Mouse (Mus musculus): ENCODE data around the gene Gm49721. TPM values are rescaled to one million over a fixed set of nuclear protein-coding genes. Genes with fewer than 3 reads are reported as not detected.
"Not testable (repeated sequence)": the region's sequence is repeated elsewhere in the genome, so short reads cannot be mapped to it uniquely, and the experiment has no call there.

Gene Gm49721
- polyA plus RNA-seq, 1 experiment, result not detected

- H3K79me2 ChIP-seq (ENCODE audit: control insufficient read depth, insufficient read depth); H3K27me3 ChIP-seq (ENCODE audit: control insufficient read depth, insufficient read depth, insufficient read length); H3K36me3 ChIP-seq (ENCODE audit: control insufficient read depth, insufficient read depth); H3ac ChIP-seq (ENCODE audit: control insufficient read depth, insufficient read length); H3K4me3 ChIP-seq; H3K4me2 ChIP-seq (ENCODE audit: low read depth): not testable (repeated sequence)
Observed at GRCm38 (mm10) chr17:7030622-7031174, 52.0 kb downstream of the Gm49721 start.

GRCm38 (mm10) chr17:7033192-7034166 lies 54.8 kb downstream of the Gm49721 start:
- not testable (repeated sequence) for H3K36me3 ChIP-seq (ENCODE audit: control insufficient read depth, insufficient read depth); H3K27me3 ChIP-seq (ENCODE audit: control insufficient read depth, insufficient read depth, insufficient read length); H3K4me2 ChIP-seq (ENCODE audit: low read depth); H3K4me3 ChIP-seq; H3ac ChIP-seq (ENCODE audit: control insufficient read depth, insufficient read length); H3K79me2 ChIP-seq (ENCODE audit: control insufficient read depth, insufficient read depth)

- not testable (repeated sequence) for H3ac ChIP-seq (ENCODE audit: control insufficient read depth, insufficient read length); H3K4me3 ChIP-seq; H3K36me3 ChIP-seq (ENCODE audit: control insufficient read depth, insufficient read depth); H3K79me2 ChIP-seq (ENCODE audit: control insufficient read depth, insufficient read depth); H3K27me3 ChIP-seq (ENCODE audit: control insufficient read depth, insufficient read depth, insufficient read length); H3K4me2 ChIP-seq (ENCODE audit: low read depth)
Observed at GRCm38 (mm10) chr17:7068997-7069539, 90.4 kb downstream of the Gm49721 start.

GRCm38 (mm10) chr17:7069561-7070240 lies 91.0 kb downstream of the Gm49721 start:
- H3ac ChIP-seq (ENCODE audit: control insufficient read depth, insufficient read length); H3K4me2 ChIP-seq (ENCODE audit: low read depth); H3K36me3 ChIP-seq (ENCODE audit: control insufficient read depth, insufficient read depth); H3K79me2 ChIP-seq (ENCODE audit: control insufficient read depth, insufficient read depth); H3K27me3 ChIP-seq (ENCODE audit: control insufficient read depth, insufficient read depth, insufficient read length); H3K4me3 ChIP-seq: not testable (repeated sequence)

- not testable (repeated sequence) for H3ac ChIP-seq (ENCODE audit: control insufficient read depth, insufficient read length); H3K79me2 ChIP-seq (ENCODE audit: control insufficient read depth, insufficient read depth); H3K27me3 ChIP-seq (ENCODE audit: control insufficient read depth, insufficient read depth, insufficient read length); H3K4me2 ChIP-seq (ENCODE audit: low read depth); H3K36me3 ChIP-seq (ENCODE audit: control insufficient read depth, insufficient read depth); H3K4me3 ChIP-seq
Observed at GRCm38 (mm10) chr17:7074494-7074893, 95.8 kb downstream of the Gm49721 start.

GRCm38 (mm10) chr17:7075519-7075918 lies 96.8 kb downstream of the Gm49721 start:
- H3K27me3 ChIP-seq (ENCODE audit: control insufficient read depth, insufficient read depth, insufficient read length); H3K4me3 ChIP-seq; H3ac ChIP-seq (ENCODE audit: control insufficient read depth, insufficient read length); H3K4me2 ChIP-seq (ENCODE audit: low read depth); H3K79me2 ChIP-seq (ENCODE audit: control insufficient read depth, insufficient read depth); H3K36me3 ChIP-seq (ENCODE audit: control insufficient read depth, insufficient read depth): not testable (repeated sequence)

- not testable (repeated sequence) for H3K4me3 ChIP-seq; H3K4me2 ChIP-seq (ENCODE audit: low read depth); H3ac ChIP-seq (ENCODE audit: control insufficient read depth, insufficient read length); H3K79me2 ChIP-seq (ENCODE audit: control insufficient read depth, insufficient read depth); H3K27me3 ChIP-seq (ENCODE audit: control insufficient read depth, insufficient read depth, insufficient read length); H3K36me3 ChIP-seq (ENCODE audit: control insufficient read depth, insufficient read depth)
Observed at GRCm38 (mm10) chr17:7079558-7079957, 100.9 kb downstream of the Gm49721 start.

- H3K79me2 ChIP-seq (ENCODE audit: control insufficient read depth, insufficient read depth); H3K36me3 ChIP-seq (ENCODE audit: control insufficient read depth, insufficient read depth); H3K4me3 ChIP-seq; H3K27me3 ChIP-seq (ENCODE audit: control insufficient read depth, insufficient read depth, insufficient read length); H3ac ChIP-seq (ENCODE audit: control insufficient read depth, insufficient read length); H3K4me2 ChIP-seq (ENCODE audit: low read depth): not testable (repeated sequence)
Observed at GRCm38 (mm10) chr17:7084523-7084922, 105.8 kb downstream of the Gm49721 start.

- not testable (repeated sequence) for H3K27me3 ChIP-seq (ENCODE audit: control insufficient read depth, insufficient read depth, insufficient read length); H3ac ChIP-seq (ENCODE audit: control insufficient read depth, insufficient read length); H3K36me3 ChIP-seq (ENCODE audit: control insufficient read depth, insufficient read depth); H3K4me3 ChIP-seq; H3K4me2 ChIP-seq (ENCODE audit: low read depth); H3K79me2 ChIP-seq (ENCODE audit: control insufficient read depth, insufficient read depth)
Observed at GRCm38 (mm10) chr17:7085469-7086168, 106.9 kb downstream of the Gm49721 start.

- H3K27me3 ChIP-seq (ENCODE audit: control insufficient read depth, insufficient read depth, insufficient read length); H3K4me2 ChIP-seq (ENCODE audit: low read depth); H3K79me2 ChIP-seq (ENCODE audit: control insufficient read depth, insufficient read depth); H3ac ChIP-seq (ENCODE audit: control insufficient read depth, insufficient read length); H3K4me3 ChIP-seq; H3K36me3 ChIP-seq (ENCODE audit: control insufficient read depth, insufficient read depth): not testable (repeated sequence)
Observed at GRCm38 (mm10) chr17:7086836-7087235, 108.1 kb downstream of the Gm49721 start.
